Mouse (Mus musculus): ENCODE measurements around the gene Gpr65.

DNA sequence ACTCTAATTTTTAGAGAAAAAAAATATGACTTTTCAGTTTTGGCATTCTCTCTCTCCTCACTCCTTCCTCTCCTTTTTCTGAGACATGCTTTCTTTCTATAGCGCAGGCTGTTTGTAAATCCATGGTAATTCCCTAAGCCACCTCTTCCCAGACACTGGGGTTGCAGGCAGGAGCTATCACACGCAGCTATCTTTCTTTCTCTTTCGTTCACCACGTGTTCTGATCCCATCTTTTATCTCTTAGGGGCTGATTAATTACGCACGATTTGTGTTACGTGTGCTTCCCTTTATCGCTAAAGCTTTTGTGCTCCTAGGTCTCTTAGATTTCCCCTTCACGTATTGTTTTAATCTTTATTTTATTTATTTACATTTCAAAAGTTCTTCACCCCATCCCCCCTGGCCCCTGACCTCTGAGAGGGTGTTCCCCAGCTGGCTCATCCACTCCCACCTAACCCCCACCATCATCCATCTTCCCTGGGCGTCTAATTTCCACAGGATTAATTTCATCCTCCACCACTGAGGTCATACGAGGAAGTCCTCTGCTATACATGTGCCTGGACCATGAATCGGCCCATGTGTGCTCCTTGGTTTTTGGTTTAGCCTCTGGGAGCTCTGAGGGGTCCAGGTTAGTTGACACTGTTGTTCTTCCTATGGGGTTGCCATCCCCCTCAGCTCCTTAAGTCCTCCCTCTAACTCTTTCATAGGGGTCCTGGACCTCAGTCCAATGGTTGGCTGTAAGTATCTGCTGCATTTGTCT lies 2.6 kb downstream of the Gpr65 start:
- no peak for TF ChIP-seq CTCF (IDR thresholded peaks at IDR 0.05; ENCODE audit: low read depth)
- no peak for TF ChIP-seq EP300 (IDR thresholded peaks at IDR 0.05; ENCODE audit: low read depth)

Data from liver, embryonic 14.5 days (tissue).